Mouse (Mus musculus): Measurements from ENCODE around the gene Pih1d1. TPM values are rescaled to one million over a fixed set of nuclear protein-coding genes. Genes with fewer than 3 reads are reported as not detected.
A peak's percentile ranks its signal among the peaks of the same experiment; 100 is the strongest.

Pih1d1 gene
- total RNA-seq, 2 experiments from 2014 or later: 43.0 to 46.1 TPM

GRCm38 (mm10) chr7:45198435-45198834, 44.3 kb downstream of the Pih1d1 start:
- no peak overlapping the region for H3K4me3 ChIP-seq
- peak; percentile 85 for TF ChIP-seq CTCF (conservative IDR thresholded peaks at IDR 0.05)
- H3K27ac ChIP-seq: peak overlapping the region; percentile 62; the same call in 1 of the 2 replicates
- DNase-seq (ENCODE audit: low spot score in 2 of 2): peak in 1 of 2 experiments; percentile 75

GRCm38 (mm10) chr7:45198961-45199360, 44.9 kb downstream of the Pih1d1 start:
- peak overlapping the region; percentile 62; the same call in 1 of the 2 replicates for H3K27ac ChIP-seq
- no peak for DNase-seq (ENCODE audit: low spot score in 2 of 2)
- TF ChIP-seq CTCF (conservative IDR thresholded peaks at IDR 0.05): no peak
- no peak overlapping the region for H3K4me3 ChIP-seq

GRCm38 (mm10) chr7:45202654-45203053, 48.6 kb downstream of the Pih1d1 start:
- no peak for DNase-seq (ENCODE audit: low spot score in 2 of 2)
- Histone ChIP-seq H3K4me3 (no peak overlapping the region), H3K27ac (no peak overlapping the region)
- TF ChIP-seq CTCF (conservative IDR thresholded peaks at IDR 0.05): no peak

GRCm38 (mm10) chr7:45204380-45205143, 50.5 kb downstream of the Pih1d1 start, which contains the start of gene Ccdc155:
Gene Ccdc155, minus strand, starts transcription at chr7:45204892.
- no peak; the same call in 1 of the 2 replicates for TF ChIP-seq CTCF (conservative IDR thresholded peaks at IDR 0.05)
- peak within 1 kb of the TSS; percentile 86 for H3K27ac ChIP-seq
- DNase-seq (ENCODE audit: low spot score in 2 of 2): peak; percentile 87 to 94
- peak within 1 kb of the TSS; percentile 70 for H3K4me3 ChIP-seq

GRCm38 (mm10) chr7:45208260-45208659, 54.2 kb downstream of the Pih1d1 start:
- Histone ChIP-seq H3K27ac (no peak overlapping the region), H3K4me3 (no peak overlapping the region)
- DNase-seq (ENCODE audit: low spot score in 2 of 2): no peak
- peak; percentile 48 for TF ChIP-seq CTCF (conservative IDR thresholded peaks at IDR 0.05)

Small RNA genes within 50 kb of the gene (microRNA-seq; reads per million reads assigned to microRNA genes)
- gene Mir150 (1,054 to 1,228 reads per million in 2 experiments), gene Mir5121 (16.9 to 21.5 reads per million in 2 experiments), gene Mir7055 (0.55 to 1.6 reads per million in 2 experiments)

Other genes with a start within 250 kb of the Pih1d1 start
- gene Ap2a1, start 224.8 kb upstream of the Pih1d1 start, total RNA-seq (2021): 100 to 1,000 TPM; 298 to 305 TPM
- gene Tsks, start 211.1 kb upstream of the Pih1d1 start, total RNA-seq (2021): 1 to 10 TPM; 1.3 to 2.0 TPM
- 100 to 1,000 TPM; 138 to 140 TPM for gene Cpt1c, start 179.5 kb upstream of the Pih1d1 start, total RNA-seq (2021)
- 100 to 1,000 TPM; 165 to 171 TPM for gene Prmt1, start 167.7 kb upstream of the Pih1d1 start, total RNA-seq (2021)
- gene Irf3, start 156.7 kb upstream of the Pih1d1 start, total RNA-seq (2021): 10 to 100 TPM; 38.4 to 42.7 TPM
- 1 to 10 TPM; 2.5 to 3.7 TPM for gene Bcl2l12, start 155.6 kb upstream of the Pih1d1 start, total RNA-seq (2021)
- gene Scaf1, start 137.9 kb upstream of the Pih1d1 start, total RNA-seq (2021): 100 to 1,000 TPM; 166 to 168 TPM
- gene Rras, start 136.3 kb upstream of the Pih1d1 start, total RNA-seq (2021): 10 to 100 TPM; 12.4 to 13.1 TPM
- gene Prr12, start 101.4 kb upstream of the Pih1d1 start, total RNA-seq (2021): 10 to 100 TPM; 77.6 to 81.4 TPM
- 10 to 100 TPM; 54.2 to 57.7 TPM for gene Nosip, start 91.9 kb upstream of the Pih1d1 start, total RNA-seq (2021)
- gene Prrg2, start 91.6 kb upstream of the Pih1d1 start, total RNA-seq (2021): 1 to 10 TPM; 5.7 to 8.4 TPM
- gene Rcn3, start 62.1 kb upstream of the Pih1d1 start, total RNA-seq (2021): 10 to 100 TPM in 1 of 2 experiments, 1 to 10 TPM in 1; 7.5 to 11.7 TPM
- gene Fcgrt, start 50.5 kb upstream of the Pih1d1 start, total RNA-seq (2021): 10 to 100 TPM; 17.8 to 19.0 TPM
- gene Rps11, start 29.9 kb upstream of the Pih1d1 start, total RNA-seq (2021): 100 to 1,000 TPM; 436 to 442 TPM
- 100 to 1,000 TPM; 808 to 856 TPM for gene Rpl13a, start 25.5 kb upstream of the Pih1d1 start, total RNA-seq (2021)
- not detected for gene Gm45713, start 18.1 kb upstream of the Pih1d1 start, total RNA-seq (2021)
- gene Flt3l, start 17.9 kb upstream of the Pih1d1 start, total RNA-seq (2021): 1 to 10 TPM; 9.4 TPM
- 10 to 100 TPM; 13.2 to 13.3 TPM for gene Aldh16a1, start 281 bp downstream of the Pih1d1 start, total RNA-seq (2021)
- gene Slc17a7, start 9.6 kb downstream of the Pih1d1 start, total RNA-seq (2021): 1,000 to 10,000 TPM; 1,342 to 1,423 TPM
- under 1 TPM in 1 of 2 experiments, not detected in 1; 0.20 TPM for gene Gfy, start 25.3 kb downstream of the Pih1d1 start, total RNA-seq (2021)
- not detected for gene Pth2, start 26.7 kb downstream of the Pih1d1 start, total RNA-seq (2021)
- 1 to 10 TPM; 3.5 to 3.9 TPM for gene Ccdc155, start 50.6 kb downstream of the Pih1d1 start, total RNA-seq (2021)
- gene Dkkl1, start 57.8 kb downstream of the Pih1d1 start, total RNA-seq (2021): 1 to 10 TPM; 1.6 TPM
- 1 to 10 TPM; 4.3 to 5.7 TPM for gene Tead2, start 61.5 kb downstream of the Pih1d1 start, total RNA-seq (2021)
- 1 to 10 TPM; 3.7 to 5.5 TPM for gene Cd37, start 84.8 kb downstream of the Pih1d1 start, total RNA-seq (2021)
- 1 to 10 TPM; 1.7 to 2.8 TPM for gene Slc6a16, start 86.8 kb downstream of the Pih1d1 start, total RNA-seq (2021)
- gene Slc6a21, start 123.2 kb downstream of the Pih1d1 start, total RNA-seq (2021): not detected
- 10 to 100 TPM; 12.8 to 16.5 TPM for gene Trpm4, start 179.5 kb downstream of the Pih1d1 start, total RNA-seq (2021)
- under 1 TPM; 0.22 to 0.33 TPM for gene Hrc, start 181.0 kb downstream of the Pih1d1 start, total RNA-seq (2021)
- gene Ppfia3, start 212.7 kb downstream of the Pih1d1 start, total RNA-seq (2021): 100 to 1,000 TPM; 133 to 138 TPM
- 100 to 1,000 TPM; 138 to 146 TPM for gene Lin7b, start 216.3 kb downstream of the Pih1d1 start, total RNA-seq (2021)
- 100 to 1,000 TPM; 456 to 514 TPM for gene Snrnp70, start 241.4 kb downstream of the Pih1d1 start, total RNA-seq (2021)